Mouse (Mus musculus): ENCODE measurements at regions not wholly inside any gene's neighbourhood (a gene's known extent, or its start where the extent isn't known, plus 50 kb on each side); places are given as distances from the start of the nearest gene placed in this dataset.
"Not testable (repeated sequence)": the region's sequence is repeated elsewhere in the genome, so short reads cannot be mapped to it uniquely, and the experiment has no call there.

GRCm38 (mm10) chr13:44453131-44453530, 276.1 kb upstream of the Jarid2 start:
- DNase-seq (ENCODE audit: low spot score in 2 of 2): no peak

GRCm38 (mm10) chr13:44454136-44454535, 275.1 kb upstream of the Jarid2 start:
- DNase-seq (ENCODE audit: low spot score in 2 of 2): no peak

GRCm38 (mm10) chr13:44455193-44455592, 274.1 kb upstream of the Jarid2 start:
- no peak for DNase-seq (ENCODE audit: low spot score in 2 of 2)

GRCm38 (mm10) chr13:44458744-44459143, 270.5 kb upstream of the Jarid2 start:
- DNase-seq (ENCODE audit: low spot score in 2 of 2): no peak

GRCm38 (mm10) chr13:44459148-44459547, 270.1 kb upstream of the Jarid2 start:
- no peak for DNase-seq (ENCODE audit: low spot score in 2 of 2)

- no peak for DNase-seq (ENCODE audit: low spot score in 2 of 2)
These were observed 265.6 kb upstream of the Jarid2 start for GRCm38 (mm10) chr13:44463675-44464074.

- DNase-seq (ENCODE audit: low spot score in 2 of 2): no peak
These were observed 263.7 kb upstream of the Jarid2 start for GRCm38 (mm10) chr13:44465567-44465966.

- no peak for DNase-seq (ENCODE audit: low spot score in 2 of 2)
These were observed 260.2 kb upstream of the Jarid2 start for GRCm38 (mm10) chr13:44468963-44469674.

GRCm38 (mm10) chr13:44469675-44470074, 259.6 kb upstream of the Jarid2 start:
- DNase-seq (ENCODE audit: low spot score in 2 of 2): no peak

- DNase-seq (ENCODE audit: low spot score in 2 of 2): no peak
These were observed 256.1 kb upstream of the Jarid2 start for GRCm38 (mm10) chr13:44473200-44473599.

- no peak for DNase-seq (ENCODE audit: low spot score in 2 of 2)
These were observed 252.4 kb upstream of the Jarid2 start for GRCm38 (mm10) chr13:44476901-44477300.

- no peak for DNase-seq (ENCODE audit: low spot score in 2 of 2)
These were observed 249.1 kb upstream of the Jarid2 start for GRCm38 (mm10) chr13:44480128-44480527.

- no peak for DNase-seq (ENCODE audit: low spot score in 2 of 2)
These were observed 246.6 kb upstream of the Jarid2 start for GRCm38 (mm10) chr13:44482661-44483060.

GRCm38 (mm10) chr13:44484582-44485329, 244.5 kb upstream of the Jarid2 start:
- no peak for DNase-seq (ENCODE audit: low spot score in 2 of 2)

GRCm38 (mm10) chr13:44490935-44491465, 238.3 kb upstream of the Jarid2 start:
- DNase-seq (ENCODE audit: low spot score in 2 of 2): no peak

- DNase-seq (ENCODE audit: low spot score in 2 of 2): no peak
These were observed 235.4 kb upstream of the Jarid2 start for GRCm38 (mm10) chr13:44493884-44494283.

GRCm38 (mm10) chr13:44495450-44495849, 233.8 kb upstream of the Jarid2 start:
- DNase-seq (ENCODE audit: low spot score in 2 of 2): no peak

GRCm38 (mm10) chr13:44496596-44496995, 232.7 kb upstream of the Jarid2 start:
- DNase-seq (ENCODE audit: low spot score in 2 of 2): no peak

GRCm38 (mm10) chr13:44500896-44501295, 228.4 kb upstream of the Jarid2 start:
- DNase-seq (ENCODE audit: low spot score in 2 of 2): not testable (repeated sequence)

- DNase-seq (ENCODE audit: low spot score in 2 of 2): no peak
These were observed 227.4 kb upstream of the Jarid2 start for GRCm38 (mm10) chr13:44501777-44502321.

GRCm38 (mm10) chr13:44502612-44503256, 226.5 kb upstream of the Jarid2 start:
- DNase-seq (ENCODE audit: low spot score in 2 of 2): peak in 1 of 2 experiments; percentile 41

Data from urinary bladder, postnatal 4 days (tissue).